Mouse (Mus musculus): Measurements from ENCODE around the gene 1700025C18Rik. TPM values are rescaled to one million over a fixed set of nuclear protein-coding genes. Genes with fewer than 3 reads are reported as not detected.

1700025C18Rik gene
- total RNA-seq (2021): not detected
- not detected in 2 replicates for polyA plus RNA-seq (2012; rRNA removed)
- long read RNA-seq: 0 reads

DNA sequence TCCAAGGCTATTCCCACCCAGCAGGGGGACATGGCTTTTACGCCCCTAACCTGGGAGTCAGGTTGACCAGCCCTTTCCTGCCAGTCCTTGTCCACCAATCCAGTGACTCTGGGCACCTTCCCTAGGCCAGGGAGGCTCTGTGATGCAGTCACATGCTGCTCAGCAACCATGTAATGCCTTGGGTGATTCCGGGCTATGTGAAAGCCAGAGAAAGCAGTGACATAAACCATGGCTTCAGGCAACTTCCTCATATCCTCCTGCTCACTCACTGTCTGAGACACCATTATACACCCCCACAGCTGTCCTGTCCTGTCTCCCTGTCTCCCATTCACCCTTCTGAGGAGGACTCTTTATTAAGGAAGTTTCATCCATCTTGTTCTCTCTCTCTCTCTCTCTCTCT is at the start of gene 1700025C18Rik:
TSS of gene 1700025C18Rik (minus strand) at position 101 of the 400 bp plus-strand sequence.
- DNase-seq: no peak

DNA sequence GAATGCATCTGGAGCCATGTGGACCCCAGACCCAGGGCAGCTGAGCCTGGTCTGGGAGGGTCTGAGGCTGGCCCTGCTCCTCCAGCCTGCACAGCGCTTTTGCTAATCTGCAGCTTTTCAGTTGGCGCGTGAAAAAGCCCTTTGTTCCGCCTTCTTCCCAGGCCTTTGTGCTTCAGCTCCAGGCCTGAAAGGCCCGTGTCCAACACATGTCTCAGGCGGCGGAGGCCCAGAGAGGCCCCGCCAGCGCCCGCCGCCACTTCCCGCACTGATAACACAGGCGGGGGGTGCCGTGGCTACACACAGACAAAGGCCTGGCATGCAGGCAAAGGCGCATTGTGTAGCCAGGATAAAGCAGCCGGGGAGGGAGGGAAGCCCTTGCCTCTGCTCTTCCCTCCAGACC is 45.5 kb upstream of the 1700025C18Rik start:
- DNase-seq: no peak

DNA sequence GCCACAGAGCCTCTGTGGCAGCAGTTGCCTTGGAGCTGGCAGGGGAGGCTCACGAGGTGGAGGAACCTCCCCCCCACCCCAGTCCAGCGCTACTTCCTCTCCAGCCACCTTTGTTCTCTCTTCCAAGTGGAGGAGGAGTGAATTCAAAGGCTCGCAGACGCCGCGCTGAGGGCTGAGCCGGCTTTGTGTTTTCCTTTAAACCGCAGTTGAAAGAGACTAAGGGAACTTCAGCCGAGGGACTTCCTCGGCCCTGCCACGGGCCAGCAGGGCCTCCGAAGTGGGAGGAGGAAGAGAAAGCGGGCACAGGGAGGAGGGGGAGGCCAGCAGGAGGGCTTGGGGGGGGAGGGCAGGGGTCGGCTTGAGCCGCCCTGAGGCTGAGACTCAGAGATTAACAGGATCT is 43.0 kb upstream of the 1700025C18Rik start:
- DNase-seq: no peak

DNA sequence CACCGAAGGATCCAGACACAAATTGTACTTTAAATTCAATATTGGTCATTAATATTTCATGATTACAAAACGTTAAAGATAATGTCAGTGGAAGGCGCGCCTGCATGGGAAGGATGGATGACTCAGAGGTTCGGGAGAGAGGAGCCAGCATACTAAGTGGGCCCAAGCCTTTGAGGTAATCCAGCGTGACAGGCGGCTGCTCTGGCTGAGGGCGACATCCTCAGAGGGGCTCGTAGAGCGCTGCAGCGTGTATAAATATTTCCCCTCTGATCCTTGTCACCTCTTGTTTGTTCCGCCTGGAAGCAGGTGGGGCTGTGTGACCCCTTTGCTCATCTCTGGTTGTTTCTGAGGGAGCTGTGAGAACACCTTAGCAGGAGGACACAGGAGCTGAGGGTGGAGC is 40.9 kb upstream of the 1700025C18Rik start:
- no peak for DNase-seq

DNA sequence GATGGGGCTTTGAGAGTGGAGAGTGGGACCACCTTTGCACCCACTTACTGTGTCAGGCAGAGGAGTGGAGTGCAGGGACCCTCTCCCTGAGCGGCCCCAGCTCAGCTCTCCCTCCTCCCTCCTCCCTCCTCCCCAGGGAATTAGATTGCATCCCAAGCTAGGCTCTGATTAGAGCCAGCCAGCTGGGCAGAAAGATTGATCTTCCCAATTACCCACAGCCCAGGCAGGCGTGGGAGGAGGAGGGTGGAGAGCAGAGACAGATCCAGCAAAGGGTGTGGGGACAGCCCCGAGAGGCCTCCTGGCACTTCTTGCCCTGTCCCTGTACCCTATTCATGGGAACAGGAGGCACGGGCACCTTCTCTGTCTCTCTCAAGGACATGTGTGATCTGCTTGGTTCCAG is 38.6 kb upstream of the 1700025C18Rik start:
- peak; percentile 14 for DNase-seq

DNA sequence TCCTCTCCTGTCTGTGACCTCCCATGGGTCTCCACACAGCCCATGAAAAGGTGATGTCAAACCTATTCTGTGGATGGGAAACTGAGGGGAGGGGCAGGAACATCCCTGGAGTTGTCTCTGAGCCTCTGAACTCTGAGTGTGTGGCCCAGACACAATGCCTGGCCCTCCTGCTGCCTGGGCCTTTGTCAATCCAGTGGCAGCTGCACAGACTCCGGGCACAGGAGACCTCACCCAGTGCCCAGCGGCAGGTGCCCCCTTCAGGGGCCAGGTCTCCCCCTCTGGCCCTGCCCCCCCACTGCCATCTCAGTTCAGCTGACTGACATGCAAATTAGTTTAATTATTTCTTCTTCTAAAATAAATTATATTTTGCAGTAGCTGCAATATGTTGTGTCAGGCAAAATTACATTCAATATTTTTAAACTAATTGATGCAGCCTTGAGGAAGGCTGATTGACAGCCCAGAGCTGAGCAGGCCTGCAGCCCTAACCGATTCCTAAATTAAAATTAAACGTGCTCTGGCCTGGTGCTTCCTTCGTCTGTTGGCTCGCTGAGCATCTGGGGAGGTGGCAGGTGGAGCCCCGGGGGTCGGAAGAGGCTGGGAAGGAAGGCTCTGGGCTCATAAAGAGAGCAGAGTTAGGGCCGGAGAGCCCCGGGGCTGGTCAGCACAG is 36.5 kb upstream of the 1700025C18Rik start:
- no peak for DNase-seq

DNA sequence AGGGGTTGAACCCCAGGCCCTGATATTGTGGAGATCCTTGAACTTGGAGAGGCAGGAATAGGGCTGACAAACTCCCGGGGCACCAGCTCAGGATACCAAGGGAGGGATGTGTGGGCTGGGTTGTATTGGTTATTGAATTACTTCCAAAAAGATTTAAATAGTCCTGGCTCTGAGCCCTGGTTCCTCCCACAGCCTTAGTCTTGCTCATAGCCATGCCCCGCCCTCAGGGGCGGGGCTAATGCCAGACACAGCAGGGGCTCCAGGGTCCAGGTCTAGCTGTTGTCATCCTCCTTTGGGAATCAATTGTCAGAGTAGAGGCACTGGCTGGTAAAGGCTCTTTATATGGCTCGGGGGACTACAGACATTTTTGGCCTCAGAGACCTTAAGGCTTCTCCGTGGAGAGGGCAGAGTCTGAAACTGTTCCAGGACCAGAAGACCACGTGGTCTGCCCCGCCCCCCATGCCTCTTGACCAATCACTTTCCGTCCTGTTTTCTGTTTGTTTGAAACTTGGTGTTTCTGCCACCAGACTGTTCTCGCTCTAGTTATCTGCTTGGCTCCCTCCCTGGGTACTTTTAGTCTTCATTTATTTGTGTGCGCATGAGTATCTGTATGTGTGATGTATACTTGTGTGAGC is 30.8 kb upstream of the 1700025C18Rik start:
- DNase-seq: no peak

DNA sequence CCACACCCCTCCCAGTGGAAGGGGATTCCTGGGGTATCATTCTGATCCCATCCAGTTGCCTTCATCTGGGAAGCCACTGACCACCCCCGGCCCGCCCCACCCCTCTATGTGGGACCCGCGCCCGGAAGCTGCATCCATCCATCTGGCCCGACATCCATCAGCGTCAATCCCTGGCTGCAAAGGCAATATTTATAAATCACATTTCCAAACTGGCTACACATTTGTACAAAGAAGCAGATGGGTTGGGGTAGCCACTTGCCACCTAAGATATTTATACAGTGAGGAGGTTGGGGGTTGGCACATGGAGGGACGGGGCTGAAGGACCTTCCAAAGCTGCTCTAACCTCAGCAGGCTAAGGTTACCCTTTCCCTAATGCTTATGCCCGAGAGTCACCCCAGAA is 30.2 kb upstream of the 1700025C18Rik start:
- no peak for DNase-seq

DNA sequence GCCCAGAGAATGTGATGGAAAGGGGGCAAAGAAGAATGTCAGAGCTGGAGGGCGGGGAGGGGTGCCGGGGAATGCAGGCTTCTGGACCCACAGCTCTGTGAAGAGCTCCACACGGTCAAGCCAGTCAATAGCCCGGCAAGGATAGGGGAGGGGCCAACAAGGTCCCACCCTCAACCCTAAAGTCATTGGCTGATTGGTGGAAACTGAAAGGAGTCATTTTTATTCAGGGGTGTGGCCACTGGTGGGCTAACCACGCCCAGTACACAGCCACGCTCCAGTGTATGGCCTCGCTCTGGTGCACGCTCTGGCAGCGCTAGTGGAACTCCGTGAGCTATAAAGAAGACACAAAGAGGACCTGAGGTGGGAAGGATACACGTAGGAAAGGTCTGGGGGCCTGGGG is 23.2 kb upstream of the 1700025C18Rik start:
- no peak for DNase-seq

DNA sequence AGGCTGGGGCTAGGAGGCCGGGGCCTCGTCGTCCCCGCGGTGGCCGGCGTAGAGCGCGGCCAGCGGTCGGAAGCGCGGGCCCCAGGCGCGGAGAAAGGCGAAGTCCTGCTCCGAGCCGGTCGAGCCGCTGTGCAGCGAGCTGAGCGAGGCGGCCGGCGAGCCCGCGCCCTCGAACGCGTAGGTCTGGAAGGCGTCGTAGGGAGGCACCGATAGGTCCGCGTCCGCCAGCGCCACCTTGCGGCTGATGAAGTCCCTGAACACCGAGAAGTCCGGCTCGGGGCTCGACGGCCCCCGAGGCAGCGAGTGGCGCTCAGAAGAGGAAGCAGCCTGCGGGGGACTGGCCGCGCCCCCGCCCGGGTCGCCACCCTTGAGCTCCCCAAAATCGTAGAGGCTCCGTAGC is 21.6 kb upstream of the 1700025C18Rik start:
- DNase-seq: peak; percentile 85

DNA sequence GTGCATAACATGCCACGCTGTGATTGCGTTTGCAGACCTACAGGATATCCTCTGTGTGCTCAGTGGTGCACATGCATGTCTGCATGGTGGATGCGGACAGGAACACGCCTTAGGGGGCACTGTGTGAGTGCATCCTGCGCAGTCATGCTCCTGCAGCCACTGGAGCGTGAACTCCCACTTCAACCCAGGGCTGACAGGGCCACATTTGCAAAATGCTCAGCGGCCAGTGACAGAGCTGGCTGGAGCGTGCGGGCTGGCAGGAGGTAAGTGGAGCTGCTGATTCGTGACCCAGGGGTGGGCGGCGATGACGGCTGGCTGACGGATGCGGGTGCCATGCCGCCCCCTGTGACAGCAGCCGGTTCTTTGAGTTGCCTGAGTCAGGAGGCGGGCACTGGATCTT is 16.0 kb upstream of the 1700025C18Rik start:
- no peak for DNase-seq

DNA sequence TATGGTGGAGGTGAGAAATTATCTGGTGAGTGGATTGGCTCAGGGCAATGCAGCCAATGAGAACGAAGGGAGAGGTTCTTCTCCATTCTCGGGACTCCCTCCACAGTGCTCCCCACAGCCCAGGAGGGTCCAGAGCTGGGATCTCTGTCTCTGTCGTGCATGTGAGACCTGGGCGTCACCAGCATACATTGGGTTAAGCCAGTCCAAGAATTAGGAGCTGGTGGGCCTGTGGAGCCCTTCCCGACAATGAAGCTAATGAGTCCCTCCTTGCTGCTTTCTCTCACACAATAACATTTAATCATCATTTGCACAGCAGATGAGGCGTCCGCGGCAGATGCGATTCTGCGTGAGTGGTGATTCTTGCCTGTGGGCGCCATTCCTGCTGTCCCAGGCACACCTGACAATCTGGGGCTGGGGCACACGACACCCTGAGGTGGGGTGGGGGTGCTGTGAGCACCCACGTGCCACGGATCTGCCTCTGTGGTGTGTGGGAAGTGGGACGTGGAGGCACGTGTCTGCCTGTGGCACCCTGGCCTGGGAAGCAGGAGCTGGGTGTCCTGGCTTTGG is 15.0 kb upstream of the 1700025C18Rik start:
- no peak for DNase-seq

DNA sequence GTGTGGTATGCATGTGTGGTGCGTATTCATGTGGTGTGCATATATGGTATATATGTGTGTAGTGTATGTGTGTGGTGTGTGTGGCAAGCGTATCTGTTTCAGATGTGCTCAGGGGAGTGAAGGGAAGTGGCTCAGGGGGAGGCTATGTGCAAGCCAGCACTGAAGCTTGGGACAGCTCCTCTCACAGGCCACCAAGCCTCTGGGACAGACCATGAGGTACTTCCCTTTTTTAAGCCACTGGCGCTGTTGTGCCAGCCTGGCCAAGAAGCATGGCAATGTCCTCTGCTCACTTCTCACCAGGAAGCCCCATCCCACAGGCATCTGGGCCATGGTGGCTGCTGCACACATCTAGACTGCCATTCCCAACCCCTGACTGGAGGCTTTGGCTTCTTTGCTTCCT is 12.4 kb upstream of the 1700025C18Rik start:
- DNase-seq: no peak

DNA sequence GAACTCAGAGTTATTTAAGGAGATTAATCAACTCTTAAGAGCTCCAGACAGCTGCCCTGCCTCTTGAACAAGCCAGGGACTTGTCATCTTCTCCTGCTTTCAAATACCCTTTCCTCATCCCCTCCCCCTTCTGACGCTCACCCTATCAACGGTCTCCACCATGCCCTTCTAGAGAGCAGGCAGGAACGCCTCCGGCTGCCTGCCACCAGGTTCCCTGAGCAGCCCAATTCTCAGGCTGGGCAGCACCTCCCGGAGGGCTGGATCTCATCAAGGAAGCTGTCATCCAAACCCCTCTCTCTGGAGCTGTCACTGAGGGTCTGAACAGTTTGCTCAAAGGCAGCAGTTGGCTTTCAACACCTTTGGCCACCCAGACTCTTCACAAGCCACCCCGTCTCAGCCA is 10.2 kb upstream of the 1700025C18Rik start:
- no peak for DNase-seq

DNA sequence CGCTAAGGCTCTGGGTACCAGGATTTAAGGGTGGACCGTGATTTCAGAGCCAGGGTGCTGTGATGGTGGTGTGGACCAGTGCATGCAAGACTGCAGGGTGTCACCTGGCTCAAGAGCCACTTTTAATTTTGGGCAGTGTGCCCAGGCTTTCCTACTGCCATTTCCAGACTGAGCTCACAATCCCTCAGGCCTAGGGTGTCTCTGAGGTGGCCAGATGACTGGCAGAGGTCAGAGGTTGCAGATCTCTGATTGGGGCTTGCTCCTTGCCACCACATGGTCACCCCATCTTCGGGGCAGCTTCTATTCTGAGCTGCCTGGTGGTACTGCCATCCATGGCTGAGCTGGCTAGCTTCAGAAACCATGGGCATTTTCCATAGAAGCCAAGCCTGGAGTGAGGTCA is 8.3 kb upstream of the 1700025C18Rik start:
- no peak for DNase-seq

DNA sequence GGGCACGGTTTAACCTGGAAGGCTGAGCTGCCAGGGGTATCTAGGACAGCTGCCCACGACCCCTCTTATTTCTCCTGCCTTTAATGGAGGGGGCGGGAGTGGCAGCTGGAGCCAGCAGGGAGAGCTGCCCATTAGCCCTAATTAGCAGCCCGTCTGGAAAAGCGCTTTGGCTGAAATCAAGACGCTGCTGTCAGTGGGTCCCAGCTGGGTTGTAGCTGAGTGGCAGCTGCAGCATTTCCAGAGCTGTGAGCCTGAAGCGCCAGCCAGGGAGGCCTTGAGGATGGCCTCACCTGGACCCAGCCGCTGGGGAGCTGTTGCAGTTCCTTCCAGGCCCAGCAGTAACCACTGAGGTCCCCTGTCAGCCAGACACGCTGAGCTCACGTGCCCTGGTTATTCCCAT is 5.8 kb upstream of the 1700025C18Rik start:
- no peak for DNase-seq

DNA sequence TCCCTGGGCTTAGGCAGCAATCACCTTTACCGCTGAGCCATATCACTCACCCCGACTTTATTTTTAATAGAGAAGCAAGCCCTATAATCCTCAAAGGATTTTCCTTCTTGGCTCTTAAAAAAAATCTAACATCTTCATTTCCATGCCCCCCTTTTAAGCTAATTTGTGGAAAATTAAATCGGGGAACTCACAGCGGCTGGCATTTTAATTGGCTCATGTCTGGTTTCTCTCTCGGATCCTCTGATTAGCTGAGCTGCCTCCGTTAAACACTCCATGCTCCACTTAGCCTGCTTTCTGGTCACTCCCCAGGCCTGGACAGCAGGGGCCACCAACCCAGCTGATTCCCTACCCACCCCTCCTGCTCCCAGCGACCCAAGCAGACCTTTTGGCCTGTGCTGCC is 1.8 kb upstream of the 1700025C18Rik start:
- no peak for DNase-seq

DNA sequence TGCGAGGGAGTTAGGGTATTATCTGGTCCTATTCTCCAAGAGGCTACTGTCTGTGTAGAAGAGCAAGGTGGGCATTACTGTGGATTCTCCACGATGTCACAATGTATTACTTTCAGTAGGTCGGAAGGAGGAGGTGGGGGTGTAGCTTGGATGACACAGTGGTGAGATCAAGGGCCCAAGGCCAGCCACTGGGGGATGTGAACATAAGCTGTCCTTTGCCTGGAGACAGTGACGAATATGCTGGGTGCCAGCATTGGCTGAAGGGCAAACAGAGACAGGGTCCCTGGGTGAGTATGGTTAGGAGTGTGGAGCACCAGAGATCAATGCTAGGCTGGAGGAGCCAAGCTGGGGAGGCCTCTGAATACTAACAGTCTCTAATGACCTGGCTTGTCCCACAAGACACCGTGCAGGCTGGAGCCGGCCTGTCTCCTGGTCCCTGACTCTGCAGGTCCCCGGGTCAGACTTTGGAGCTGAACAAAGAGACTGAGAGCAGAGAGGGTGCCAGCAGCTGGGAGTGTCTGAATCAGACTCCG is 949 bp upstream of the 1700025C18Rik start:
- peak; percentile 91 for DNase-seq

DNA sequence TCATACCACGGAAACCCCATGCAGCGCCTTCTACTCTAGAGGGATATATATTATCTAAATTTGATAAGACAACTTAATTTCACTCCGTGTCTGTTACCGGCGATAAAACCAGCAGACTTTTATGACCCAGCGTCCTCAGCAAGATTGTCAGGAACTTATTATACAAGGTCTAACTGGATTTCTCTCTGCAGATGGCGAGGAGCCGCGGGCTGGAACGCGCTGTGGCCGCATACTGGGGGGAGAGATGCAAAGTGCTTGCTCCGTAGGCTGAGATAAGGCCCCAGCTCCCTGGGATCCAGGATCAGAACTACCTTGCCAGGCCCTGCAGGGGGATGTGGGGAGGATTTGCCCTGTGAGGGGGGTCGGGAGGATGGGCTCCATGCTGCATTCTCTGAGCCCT is 1.1 kb downstream of the 1700025C18Rik start:
- no peak for DNase-seq

DNA sequence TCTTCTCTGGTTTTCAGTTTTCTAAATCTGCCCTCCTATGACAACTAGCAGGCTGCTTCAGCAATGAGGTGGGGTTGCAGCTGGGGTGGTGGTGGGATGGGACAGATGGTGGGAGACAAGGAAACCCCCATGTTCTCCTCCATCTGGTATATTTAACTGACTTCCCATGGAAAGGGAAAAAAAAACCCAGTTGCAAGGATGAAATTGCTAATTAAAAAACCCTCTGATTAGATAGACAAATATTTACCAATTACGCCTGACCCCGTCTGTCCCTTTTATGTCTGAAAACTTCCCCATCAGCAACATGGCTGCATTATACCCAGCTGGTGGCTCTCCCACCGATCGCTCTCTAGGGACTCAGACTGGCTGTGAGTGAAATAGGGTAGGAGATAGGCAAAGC is 3.9 kb downstream of the 1700025C18Rik start:
- no peak for DNase-seq

DNA sequence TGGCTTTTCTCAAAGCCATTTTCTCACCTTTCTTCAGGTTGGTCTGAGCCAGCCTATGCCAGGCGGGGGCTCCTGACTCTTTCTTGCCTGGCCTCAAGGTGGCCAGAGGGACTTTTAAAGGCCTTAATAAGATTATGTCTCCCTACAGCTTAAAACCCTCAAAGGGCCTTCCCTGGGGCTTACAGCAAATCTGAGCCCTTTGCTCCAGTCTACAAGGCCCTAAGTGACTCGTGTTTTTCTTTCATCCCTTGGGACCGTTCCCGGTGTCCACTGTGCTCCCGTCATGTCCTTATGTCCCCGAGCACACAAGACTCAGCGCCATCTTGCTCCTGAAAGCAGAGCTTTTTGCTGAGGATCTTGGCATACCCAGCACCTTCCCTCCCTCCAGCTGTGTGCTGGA is 9.3 kb downstream of the 1700025C18Rik start:
- no peak for DNase-seq

DNA sequence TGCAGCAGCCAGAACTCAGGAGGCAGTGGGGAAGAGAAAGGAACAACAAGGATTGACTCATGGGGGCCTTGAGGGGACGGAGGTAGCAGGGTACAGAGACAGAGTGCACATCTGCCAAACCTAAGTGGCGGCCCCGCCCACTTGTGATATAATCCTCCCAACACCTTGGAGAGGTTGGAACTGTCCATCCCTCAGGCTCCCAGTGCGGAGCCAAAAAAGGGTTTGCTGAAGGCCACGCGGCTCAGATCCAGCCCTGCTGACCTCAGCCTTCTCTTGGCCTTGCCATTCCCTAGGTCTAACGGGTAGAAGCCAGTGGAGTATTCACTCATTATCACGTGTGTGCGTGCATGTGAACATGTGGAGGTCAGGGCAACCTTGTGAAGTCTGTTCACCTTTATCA is 9.9 kb downstream of the 1700025C18Rik start:
- DNase-seq: peak; percentile 73

DNA sequence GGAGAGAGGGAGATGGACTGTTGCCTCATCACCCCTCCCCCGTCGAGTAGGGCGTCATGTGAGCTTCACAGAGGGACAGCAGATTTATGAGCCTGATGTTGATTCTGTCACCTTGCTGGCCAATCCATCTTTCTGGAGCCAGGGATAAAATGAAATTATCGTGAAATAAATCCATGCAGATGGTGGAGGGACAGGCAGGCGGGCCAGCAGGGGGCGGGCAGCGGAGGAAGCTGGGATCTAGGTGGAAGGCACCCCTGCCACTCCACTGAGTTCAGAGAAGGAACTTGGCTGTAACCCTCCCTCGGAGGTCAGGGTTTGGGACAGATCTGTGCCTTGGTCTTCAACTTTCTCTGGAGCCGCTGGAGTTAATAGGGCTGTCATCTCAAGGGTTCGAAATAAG is 11.9 kb downstream of the 1700025C18Rik start:
- DNase-seq: no peak

DNA sequence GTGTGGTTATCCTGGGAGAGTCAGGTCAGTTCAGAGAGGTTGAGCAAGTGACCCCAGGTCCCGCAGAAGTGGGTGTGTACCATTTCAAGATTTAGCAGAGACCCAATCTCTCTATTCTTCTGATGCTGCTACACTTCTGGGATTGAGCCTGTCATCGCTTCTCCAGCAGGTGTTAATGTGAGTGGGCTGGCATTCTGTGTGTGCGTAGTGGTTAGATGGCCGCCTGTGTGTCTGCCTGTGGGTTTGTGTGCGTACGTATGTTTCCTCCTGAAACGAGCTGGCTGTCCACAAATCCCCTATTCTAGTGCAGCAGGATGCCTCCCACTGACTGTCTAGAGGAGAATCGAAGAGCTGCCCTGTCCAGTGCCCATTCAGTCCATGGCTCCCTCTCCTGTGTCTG is 12.5 kb downstream of the 1700025C18Rik start:
- no peak for DNase-seq

Measured in adrenal gland, adult 2 months (tissue).